Mouse (Mus musculus) lung, postnatal 0 days (tissue): ENCODE results near the gene N4bp2l1. TPM values are rescaled to one million over a fixed set of nuclear protein-coding genes. Genes with fewer than 3 reads are reported as not detected.

Experiments
- ATAC-seq: fragments of 200-750 bp; cut with Nextera tagmentation; 2 replicates; pipeline ENCODE4 v1.8.0; 2017; ENCODE audit warnings: moderate library complexity
- DNase-seq: peaks from one replicate; pipeline ENCODE4 v3.0.0-alpha.2; 2016; ENCODE audit warnings: low spot score
- H3K27ac ChIP-seq: fragments of 300-500 bp; sonication (generic); 2 replicates; pipeline ENCODE4 v1.5.1; 2014; ENCODE audit warnings: antibody characterized with exemption, mild to moderate bottlenecking, low read length, mixed read lengths
- H3K27me3 ChIP-seq: fragments of 300-500 bp; sonication (generic); replicated peaks from 2 replicates; pipeline ENCODE4 v1.6.1; 2014; ENCODE audit warnings: low read length, mixed read lengths; ENCODE audit not compliant: insufficient read depth
- H3K36me3 ChIP-seq: fragments of 300-500 bp; sonication (generic); 2 replicates; pipeline ENCODE4 v1.6.1; 2014; ENCODE audit warnings: low read length, mixed read lengths; ENCODE audit not compliant: insufficient read depth
- H3K4me1 ChIP-seq: fragments of 300-500 bp; sonication (generic); 2 replicates; pipeline ENCODE4 v1.6.1; 2014; ENCODE audit warnings: antibody characterized with exemption, low read depth, low read length, mixed read lengths; ENCODE audit not compliant: insufficient read depth
- H3K4me2 ChIP-seq: fragments of 300-500 bp; sonication (generic); replicated peaks from 2 replicates; pipeline ENCODE4 v1.6.1; 2014; ENCODE audit warnings: low read depth, mild to moderate bottlenecking, low read length, moderate library complexity, mixed read lengths
- H3K4me3 ChIP-seq: fragments of 300-500 bp; sonication (generic); 2 replicates; pipeline ENCODE4 v1.5.1; 2014; ENCODE audit warnings: low read depth, low read length
- H3K9ac ChIP-seq: fragments of 300-500 bp; sonication (generic); replicated peaks from 2 replicates; pipeline ENCODE4 v1.6.1; 2014; ENCODE audit warnings: low read depth, mild to moderate bottlenecking
- H3K9me3 ChIP-seq: fragments of 300-500 bp; sonication (generic); 2 replicates; pipeline ENCODE4 v1.6.1; 2016; ENCODE audit warnings: low read length, mixed read lengths
- CTCF ChIP-seq: IDR thresholded peaks from 2 replicates; pipeline ENCODE4 v1.5.1; 2016; ENCODE audit warnings: antibody characterized with exemption, mild to moderate bottlenecking
- EP300 ChIP-seq: IDR thresholded peaks from 2 replicates; pipeline ENCODE4 v1.6.1; 2016; ENCODE audit warnings: antibody characterized with exemption, mild to moderate bottlenecking, control low read depth
- WGBS: fragments of 180-500 bp; shearing (Covaris S2); extraction: QIAGEN DNeasy Blood & Tissue Kit; methylation state at CpG from one replicate; pipeline ENCODE4 v1.1.7; 2014; 5-methylcytosine and 5-hydroxymethylcytosine counted together
- polyA plus RNA-seq: library from polyadenylated mRNA; unstranded; fragments of >200 nt; fragmentation: Nextera tagmentation; extraction: Ambion mirVana; gene quantifications from 2 replicates; pipeline ENCODE4 v1.2.1, GENCODE M21; 2015

N4bp2l1 gene
- polyA plus RNA-seq, 1 experiment from 2014 or later: 15.2 TPM

DNA sequence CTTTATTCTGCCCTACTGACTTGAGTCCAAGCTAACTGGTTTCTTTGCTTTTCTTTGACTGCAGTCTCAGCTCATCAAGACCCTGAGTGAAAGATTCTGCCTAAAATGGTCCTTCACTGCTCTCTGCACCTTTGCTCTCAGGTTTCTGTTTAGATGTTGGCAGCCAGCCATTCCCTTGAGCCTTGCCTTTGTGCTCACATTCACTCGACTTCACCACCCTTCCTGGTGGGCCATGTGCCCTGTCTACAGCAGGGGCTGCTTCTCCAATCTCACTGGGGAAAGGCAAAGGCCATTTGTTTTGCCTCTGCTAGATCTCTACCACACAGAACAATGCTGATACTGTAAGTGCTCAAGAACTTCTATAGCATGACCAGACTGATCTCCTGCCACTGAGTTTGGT, 25.8 kb upstream of the N4bp2l1 start:
- TF ChIP-seq EP300: no peak
- TF ChIP-seq CTCF: no peak
- H3K4me1 ChIP-seq: no peaks in the 10 kb centered on the region

DNA sequence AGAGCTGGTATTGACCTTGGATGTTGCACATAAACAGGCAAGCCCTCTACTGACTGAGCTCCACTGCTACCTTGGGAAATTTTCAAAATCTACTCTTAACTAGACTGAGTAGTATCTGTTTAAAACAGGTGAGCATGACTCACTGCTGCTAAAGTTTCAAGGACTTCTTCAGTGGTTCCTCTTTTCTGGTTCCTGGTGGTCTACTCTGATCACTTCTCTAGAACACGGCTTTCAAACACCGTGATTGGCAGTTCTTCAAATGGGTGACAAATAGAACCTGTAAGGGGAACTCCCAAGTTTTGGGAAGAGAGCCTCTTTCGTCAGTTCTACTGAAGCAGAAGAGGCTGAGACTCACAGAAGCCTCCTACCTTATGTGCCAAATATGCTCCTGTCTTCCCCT, 24.6 kb upstream of the N4bp2l1 start:
- Histone ChIP-seq H3K9ac (no peak overlapping the region), H3K4me1 (no peaks in the 10 kb centered on the region), H3K9me3 (no peaks in the 10 kb centered on the region), H3K4me2 (no peak overlapping the region), H3K4me3 (no peak overlapping the region), H3K27me3 (no peaks in the 10 kb centered on the region), H3K27ac (no peak overlapping the region), H3K36me3 (no peaks in the 10 kb centered on the region)
- DNase-seq (peak; percentile 15), ATAC-seq (no peak)
- WGBS: 78% methylated on average over 3 of the region's 3 CpGs
- TF ChIP-seq EP300 (no peak), CTCF (no peak)

More for the DNA sequence above, 25.8 kb upstream of the N4bp2l1 start:
- no peak overlapping the region for H3K27ac ChIP-seq
- ATAC-seq (peak; percentile 38), DNase-seq (peak; percentile 39)
- no peaks in the 10 kb centered on the region for H3K36me3 ChIP-seq
- H3K4me2 ChIP-seq: no peak overlapping the region
- H3K27me3 ChIP-seq: no peaks in the 10 kb centered on the region
- no peak overlapping the region for H3K4me3 ChIP-seq
- no peak overlapping the region for H3K9ac ChIP-seq
- H3K9me3 ChIP-seq: no peaks in the 10 kb centered on the region
- 6% methylated on average over 1 of the region's 1 CpGs for WGBS

DNA sequence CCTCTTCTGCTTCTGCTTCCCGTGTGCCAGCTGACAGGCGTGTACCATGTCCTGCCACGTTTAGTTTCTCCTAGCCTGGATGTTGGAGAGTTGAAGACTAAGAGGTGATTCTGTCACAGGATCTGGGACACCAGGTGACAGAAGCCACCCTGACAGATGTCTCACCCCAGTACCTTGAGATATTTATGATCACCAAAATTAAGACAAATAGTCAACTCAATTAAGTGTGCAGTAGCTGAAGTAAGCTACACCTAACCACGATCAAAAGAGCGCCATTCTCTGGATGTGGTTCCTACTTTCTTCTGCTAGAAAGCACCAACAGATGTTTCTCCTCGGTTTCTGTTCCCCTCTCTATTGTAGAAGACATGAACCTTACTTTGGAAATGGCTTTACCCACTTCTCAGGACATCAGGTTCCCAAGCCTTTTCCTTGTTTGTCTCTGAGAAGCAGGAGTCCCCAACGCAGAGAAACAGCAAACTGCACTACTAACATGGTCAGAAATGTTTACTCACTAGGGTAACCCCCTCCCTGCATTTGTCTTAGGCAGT, 23.7 kb upstream of the N4bp2l1 start:
- no peak overlapping the region for H3K4me3 ChIP-seq

DNA sequence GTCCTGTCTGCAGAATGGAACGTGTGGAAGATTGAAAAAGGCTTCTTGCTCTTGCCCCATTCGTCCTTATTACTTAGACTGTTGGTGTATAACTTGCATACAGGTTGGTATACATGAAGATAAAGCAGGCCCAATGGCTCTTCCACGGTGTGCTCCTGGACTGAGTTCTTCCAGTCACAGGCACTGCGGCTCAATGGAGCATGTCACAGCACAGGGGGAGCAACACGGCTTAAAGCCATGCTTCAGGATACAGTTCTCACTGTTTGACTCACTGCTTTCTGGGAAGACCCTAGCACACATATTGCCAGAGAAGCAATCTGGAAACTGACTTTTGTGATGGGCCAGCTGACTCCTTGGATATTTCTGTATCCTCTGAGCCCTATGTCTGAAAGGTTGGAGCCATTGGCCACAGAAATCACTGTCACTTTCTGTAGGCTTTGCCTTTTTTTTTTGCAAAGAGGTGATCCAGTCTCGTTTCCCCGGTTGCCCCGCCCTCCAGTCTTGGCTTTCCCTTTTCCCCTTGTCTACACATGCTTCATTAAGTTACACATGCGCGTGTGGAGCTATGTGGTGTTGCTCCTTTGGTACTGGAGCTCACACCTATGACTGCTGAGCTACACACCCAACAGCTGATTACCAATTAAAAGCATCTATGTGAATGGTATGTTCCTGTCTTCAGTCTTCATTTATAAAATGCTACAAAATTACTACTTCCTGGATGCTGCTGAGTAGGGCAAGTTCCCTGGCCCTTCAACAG, 21.8 kb upstream of the N4bp2l1 start:
- DNase-seq (no peak), ATAC-seq (no peak)
- Histone ChIP-seq H3K9ac (no peak overlapping the region), H3K4me3 (no peak overlapping the region), H3K27me3 (no peaks in the 10 kb centered on the region), H3K4me1 (no peaks in the 10 kb centered on the region), H3K4me2 (no peak overlapping the region), H3K36me3 (no peaks in the 10 kb centered on the region), H3K9me3 (no peaks in the 10 kb centered on the region), H3K27ac (no peak overlapping the region)
- WGBS: 87% methylated on average over 10 of the region's 10 CpGs
- TF ChIP-seq CTCF (no peak), EP300 (no peak)

More for the DNA sequence above, 23.7 kb upstream of the N4bp2l1 start:
- H3K4me2 ChIP-seq: no peak overlapping the region
- ATAC-seq (no peak), DNase-seq (no peak)
- H3K9ac ChIP-seq: no peak overlapping the region
- whole genome bisulfite sequencing: 74% methylated on average over 7 of the region's 7 CpGs
- H3K9me3 ChIP-seq: no peaks in the 10 kb centered on the region
- H3K27ac ChIP-seq: no peak overlapping the region
- no peaks in the 10 kb centered on the region for H3K4me1 ChIP-seq
- H3K27me3 ChIP-seq: no peaks in the 10 kb centered on the region
- no peaks in the 10 kb centered on the region for H3K36me3 ChIP-seq
- no peak for TF ChIP-seq CTCF

DNA sequence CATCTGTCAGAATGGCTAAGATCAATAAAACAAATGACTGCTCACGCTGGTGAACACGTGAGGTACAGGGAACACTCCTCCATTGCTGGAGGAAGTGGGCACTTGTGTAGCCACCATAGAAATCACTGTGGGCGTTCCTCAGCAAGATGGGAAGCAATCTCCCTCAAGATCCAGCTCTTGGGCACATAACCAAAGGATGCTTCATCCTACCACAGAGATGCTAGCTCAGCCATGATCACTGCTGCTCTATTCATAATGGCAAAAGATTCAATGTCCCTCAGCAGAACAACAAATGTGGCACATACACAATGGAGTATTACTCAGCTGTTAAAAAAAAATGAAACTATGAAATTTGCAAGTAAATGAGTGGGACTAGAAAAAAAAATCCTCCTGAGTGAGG, 19.7 kb upstream of the N4bp2l1 start:
- no peaks in the 10 kb centered on the region; the same call in 1 of the 2 replicates for H3K4me1 ChIP-seq
- H3K27ac ChIP-seq: no peak overlapping the region
- H3K36me3 ChIP-seq: no peaks in the 10 kb centered on the region
- H3K4me2 ChIP-seq: no peak overlapping the region
- no peak for DNase-seq
- no peaks in the 10 kb centered on the region for H3K27me3 ChIP-seq
- H3K9ac ChIP-seq: no peak overlapping the region
- no peak overlapping the region for H3K4me3 ChIP-seq
- no peak for ATAC-seq
- TF ChIP-seq EP300: no peak
- no peak for TF ChIP-seq CTCF
- H3K9me3 ChIP-seq: no peaks in the 10 kb centered on the region
- WGBS: 47% methylated on average over 3 of the region's 3 CpGs

DNA sequence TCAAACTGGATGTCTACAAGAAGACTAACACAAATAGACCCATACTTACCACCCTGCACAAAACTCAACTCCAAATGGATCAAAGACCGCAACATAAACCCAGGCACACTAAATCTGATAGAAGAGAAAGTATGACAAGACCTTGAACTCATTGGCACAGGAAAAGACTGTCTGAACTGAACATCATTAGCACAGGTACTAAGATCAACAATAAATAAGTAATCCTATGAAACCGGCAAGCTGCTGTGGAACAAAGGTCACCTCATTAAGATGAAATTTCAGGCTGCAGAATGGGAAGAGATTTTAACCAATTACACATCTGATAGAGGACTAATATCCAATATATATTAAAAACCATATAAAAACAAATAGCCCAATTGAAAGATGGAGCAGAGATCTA, 19.2 kb upstream of the N4bp2l1 start:
- Histone ChIP-seq H3K9me3 (no peaks in the 10 kb centered on the region), H3K4me3 (no peak overlapping the region), H3K4me1 (no peaks in the 10 kb centered on the region; the same call in 1 of the 2 replicates), H3K27ac (no peak overlapping the region), H3K9ac (no peak overlapping the region), H3K36me3 (no peaks in the 10 kb centered on the region), H3K27me3 (no peaks in the 10 kb centered on the region), H3K4me2 (no peak overlapping the region)
- TF ChIP-seq EP300 (no peak), CTCF (no peak)
- no peak for DNase-seq
- no peak for ATAC-seq
- WGBS: 97% methylated on average over 2 of the region's 2 CpGs
